Mouse (Mus musculus) hindlimb bud, embryonic 11.5 days (tissue): ENCODE data around the gene Ptprt.
"Not testable (repeated sequence)": the region's sequence is repeated elsewhere in the genome, so short reads cannot be mapped to it uniquely, and the experiment has no call there.

Experiments used
- DNase-seq: peaks from one replicate; pipeline ENCODE4 v3.0.0-alpha.2; 2012; ENCODE audit warnings: low read depth, low spot score; ENCODE audit errors: extremely low spot score

The Ptprt gene

GRCm38 (mm10) chr2:161557874-161558273 lies 1103.1 kb downstream of the Ptprt start:
- no peak for DNase-seq

GRCm38 (mm10) chr2:161553651-161554050 lies 1107.3 kb downstream of the Ptprt start:
- no peak for DNase-seq

GRCm38 (mm10) chr2:161552011-161552410 lies 1108.9 kb downstream of the Ptprt start:
- DNase-seq: no peak

- no peak for DNase-seq
Measured at GRCm38 (mm10) chr2:161549577-161549976, 1111.4 kb downstream of the Ptprt start.

GRCm38 (mm10) chr2:161547318-161547717 lies 1113.6 kb downstream of the Ptprt start:
- DNase-seq: no peak

- DNase-seq: no peak
Measured at GRCm38 (mm10) chr2:161545406-161545805, 1115.5 kb downstream of the Ptprt start.

- no peak for DNase-seq
Measured at GRCm38 (mm10) chr2:161534151-161534550, 1126.8 kb downstream of the Ptprt start.

- DNase-seq: no peak
Measured at GRCm38 (mm10) chr2:161527192-161527591, 1133.8 kb downstream of the Ptprt start.

GRCm38 (mm10) chr2:161519671-161520070 lies 1141.3 kb downstream of the Ptprt start:
- no peak for DNase-seq

- DNase-seq: no peak
Measured at GRCm38 (mm10) chr2:161516921-161517320, 1144.0 kb downstream of the Ptprt start.

GRCm38 (mm10) chr2:161513256-161513655 lies 1147.7 kb downstream of the Ptprt start:
- DNase-seq: no peak

GRCm38 (mm10) chr2:161511880-161512570 lies 1148.9 kb downstream of the Ptprt start:
- not testable (repeated sequence) for DNase-seq

GRCm38 (mm10) chr2:161511101-161511759 lies 1149.7 kb downstream of the Ptprt start:
- DNase-seq: no peak

GRCm38 (mm10) chr2:161499097-161499899 lies 1161.6 kb downstream of the Ptprt start:
- no peak for DNase-seq

- no peak for DNase-seq
Measured at GRCm38 (mm10) chr2:161498449-161499096, 1162.4 kb downstream of the Ptprt start.

GRCm38 (mm10) chr2:161481741-161482140 lies 1179.2 kb downstream of the Ptprt start:
- no peak for DNase-seq

GRCm38 (mm10) chr2:161480445-161480844 lies 1180.5 kb downstream of the Ptprt start:
- no peak for DNase-seq
